8 mouse cellular contexts compared by ENCODE assay signal in genomic region chr8:85072364-85072929, GRCm38 (mm10). TPM values are rescaled to one million over a fixed set of nuclear protein-coding genes. Genes with fewer than 3 reads are reported as not detected.
DNase-seq lines count a peak whose midpoint lies in the region; ATAC-seq and TF ChIP-seq lines count a peak whose summit lies in the region.

No protein-coding gene starts in this region.

- H3K27me3 ChIP-seq in kidney, embryonic 16.5 days (ENCODE audit: insufficient read depth, low read length) = no peaks in the 10 kb centered on the region
- H3K27me3 ChIP-seq in hindbrain, embryonic 11.5 days (ENCODE audit: control insufficient read depth, insufficient read depth, low read length) = no peaks in the 10 kb centered on the region
- H3K27me3 ChIP-seq in midbrain, embryonic 13.5 days = no peaks in the 10 kb centered on the region

- WGBS in kidney, embryonic 16.5 days = 26% methylated on average over 9 of the region's 9 CpGs
- WGBS in bone marrow, adult 2 months = 41% methylated on average over 9 of the region's 9 CpGs
- WGBS in hindbrain, embryonic 11.5 days = 40% methylated on average over 9 of the region's 9 CpGs
- 43% methylated on average over 9 of the region's 9 CpGs for WGBS in midbrain, embryonic 13.5 days

- peak overlapping the region; percentile 98 for H3K27ac ChIP-seq in kidney, embryonic 16.5 days (ENCODE audit: low read length)
- H3K27ac ChIP-seq in bone marrow, adult 2 months (ENCODE audit: control insufficient read depth, insufficient read depth, low read depth, low read length, poor library complexity) = no peak overlapping the region
- H3K27ac ChIP-seq in hindbrain, embryonic 11.5 days (ENCODE audit: low read depth, low read length) = peak overlapping the region; percentile 93
- peak overlapping the region; percentile 93 for H3K27ac ChIP-seq in midbrain, embryonic 13.5 days

- no peak for DNase-seq in kidney, postnatal 10 days
- no peak for DNase-seq in hindbrain, embryonic 11.5 days (ENCODE audit: low spot score)
- DNase-seq in gastrocnemius, postnatal 25 days = no peak
- DNase-seq in spleen, postnatal 14 days (ENCODE audit: low spot score in 2 of 2) = no peak
- no peak for DNase-seq in adrenal gland, adult 18-20 months (ENCODE audit: low spot score in 2 of 2)

- peaks cover 34% of the 10 kb centered on the region for H3K36me3 ChIP-seq in kidney, embryonic 16.5 days (ENCODE audit: insufficient read depth, low read length)
- H3K36me3 ChIP-seq in hindbrain, embryonic 11.5 days (ENCODE audit: control insufficient read depth, insufficient read depth, low read length) = peaks cover 6% of the 10 kb centered on the region; the same call in 1 of the 2 replicates
- H3K36me3 ChIP-seq in midbrain, embryonic 13.5 days = peaks cover 56% of the 10 kb centered on the region

- TF ChIP-seq POLR2A in bone marrow, adult 2 months (IDR thresholded peaks at IDR 0.05; ENCODE audit: borderline replicate concordance, control insufficient read depth, low read depth, low read length) = no peak

- peak overlapping the region; percentile 78 for H3K4me2 ChIP-seq in kidney, embryonic 16.5 days (replicated peaks; ENCODE audit: low read depth, low read length)
- peak overlapping the region; percentile 63 for H3K4me2 ChIP-seq in hindbrain, embryonic 11.5 days (replicated peaks; ENCODE audit: low read depth, low read length)
- H3K4me2 ChIP-seq in midbrain, embryonic 13.5 days (replicated peaks) = peak overlapping the region; percentile 68

- no peak for TF ChIP-seq CTCF in bone marrow, adult 2 months (IDR thresholded peaks at IDR 0.05; ENCODE audit: control insufficient read depth, insufficient read depth, low read length)

- peak overlapping the region; percentile 91 for H3K9ac ChIP-seq in kidney, embryonic 16.5 days (replicated peaks; ENCODE audit: low read length)
- peak overlapping the region; percentile 83 for H3K9ac ChIP-seq in hindbrain, embryonic 11.5 days (ENCODE audit: low read depth, low read length)
- H3K9ac ChIP-seq in midbrain, embryonic 13.5 days (replicated peaks) = peak overlapping the region; percentile 80

- peaks cover 11% of the 10 kb centered on the region for H3K4me1 ChIP-seq in kidney, embryonic 16.5 days (ENCODE audit: insufficient read depth, low read length)
- H3K4me1 ChIP-seq in bone marrow, adult 2 months (ENCODE audit: control insufficient read depth, insufficient read depth, low read length) = no peaks in the 10 kb centered on the region; the same call in 1 of the 2 replicates
- no peaks in the 10 kb centered on the region for H3K4me1 ChIP-seq in hindbrain, embryonic 11.5 days (replicated peaks; ENCODE audit: control insufficient read depth, insufficient read depth, low read length)
- peaks cover 17% of the 10 kb centered on the region for H3K4me1 ChIP-seq in midbrain, embryonic 13.5 days (replicated peaks)

- no peak for ATAC-seq in kidney, embryonic 16.5 days (ENCODE audit: low FRiP score, low TSS enrichment)
- 0 out of 2 replicates have a peak, but pooled peaks have one; percentile 11 for ATAC-seq in hindbrain, embryonic 11.5 days (ENCODE audit: low FRiP score)
- ATAC-seq in midbrain, embryonic 13.5 days = no peak

- peak overlapping the region; percentile 93 for H3K4me3 ChIP-seq in kidney, embryonic 16.5 days (ENCODE audit: low read length)
- H3K4me3 ChIP-seq in bone marrow, adult 2 months (replicated peaks; ENCODE audit: control insufficient read depth, low read depth, low read length) = peak overlapping the region; percentile 95
- H3K4me3 ChIP-seq in hindbrain, embryonic 11.5 days (ENCODE audit: low read depth, low read length) = peak overlapping the region; percentile 95
- peak overlapping the region; percentile 78 for H3K4me3 ChIP-seq in midbrain, embryonic 13.5 days (replicated peaks)

- H3K9me3 ChIP-seq in kidney, embryonic 16.5 days (ENCODE audit: low read length) = no peaks in the 10 kb centered on the region
- no peaks in the 10 kb centered on the region for H3K9me3 ChIP-seq in hindbrain, embryonic 11.5 days (ENCODE audit: control insufficient read depth, low read length)
- H3K9me3 ChIP-seq in midbrain, embryonic 13.5 days = no peaks in the 10 kb centered on the region

RNA-seq across cellular contexts. Expression of gene Dhps, which starts 0.9 kb away (rescaled TPM):
- 60.6 and 70.5 TPM in 2 replicates for polyA plus RNA-seq in kidney, embryonic 16.5 days (2015; fragmentation: Nextera tagmentation; extraction: Ambion mirVana)
- 31.0 and 39.6 TPM in 2 replicates for polyA plus RNA-seq in bone marrow, adult 2 months (2011; ENCODE audit: insufficient read depth, insufficient read length, low replicate concordance, missing spikeins)
- polyA plus RNA-seq in hindbrain, embryonic 11.5 days (2014; fragmentation: Nextera tagmentation; extraction: Ambion mirVana) = 66.4 and 67.8 TPM in 2 replicates
- 90.0 and 93.2 TPM in 2 replicates for polyA plus RNA-seq in midbrain, embryonic 13.5 days (2015; fragmentation: Nextera tagmentation; extraction: Ambion mirVana)
- total RNA-seq in gastrocnemius, postnatal 25 days (2021) = 10 to 100 TPM; 18.6 to 20.3 TPM
- 10 to 100 TPM; 25.5 to 26.4 TPM for total RNA-seq in adrenal gland, adult 18-20 months (2021)

RNA-seq across cellular contexts. Expression of gene Gm5741, which starts 4.7 kb away (rescaled TPM):
- 0.62 and 0.92 TPM in 2 replicates for polyA plus RNA-seq in kidney, embryonic 16.5 days (2015; fragmentation: Nextera tagmentation; extraction: Ambion mirVana)
- polyA plus RNA-seq in bone marrow, adult 2 months (2011; ENCODE audit: insufficient read depth, insufficient read length, low replicate concordance, missing spikeins) = 4.3 TPM in 1 of 2 replicates, not detected in the other
- not detected in 2 replicates for polyA plus RNA-seq in hindbrain, embryonic 11.5 days (2014; fragmentation: Nextera tagmentation; extraction: Ambion mirVana)
- 0.83 TPM in 1 of 2 replicates, not detected in the other for polyA plus RNA-seq in midbrain, embryonic 13.5 days (2015; fragmentation: Nextera tagmentation; extraction: Ambion mirVana)
- total RNA-seq in gastrocnemius, postnatal 25 days (2021) = not detected
- not detected for total RNA-seq in adrenal gland, adult 18-20 months (2021)

RNA-seq across cellular contexts. Expression of gene Wdr83os, which starts 8.1 kb away (rescaled TPM):
- 141 TPM in 2 replicates for polyA plus RNA-seq in kidney, embryonic 16.5 days (2015; fragmentation: Nextera tagmentation; extraction: Ambion mirVana)
- 26.9 and 42.0 TPM in 2 replicates for polyA plus RNA-seq in bone marrow, adult 2 months (2011; ENCODE audit: insufficient read depth, insufficient read length, low replicate concordance, missing spikeins)
- polyA plus RNA-seq in hindbrain, embryonic 11.5 days (2014; fragmentation: Nextera tagmentation; extraction: Ambion mirVana) = 116 and 123 TPM in 2 replicates
- 134 and 137 TPM in 2 replicates for polyA plus RNA-seq in midbrain, embryonic 13.5 days (2015; fragmentation: Nextera tagmentation; extraction: Ambion mirVana)
- total RNA-seq in gastrocnemius, postnatal 25 days (2021) = 10 to 100 TPM; 39.8 to 43.1 TPM
- total RNA-seq in adrenal gland, adult 18-20 months (2021) = 10 to 100 TPM; 72.6 to 87.7 TPM

RNA-seq across cellular contexts. Expression of gene Wdr83, which starts 8.7 kb away (rescaled TPM):
- polyA plus RNA-seq in kidney, embryonic 16.5 days (2015; fragmentation: Nextera tagmentation; extraction: Ambion mirVana) = 53.0 and 54.8 TPM in 2 replicates
- polyA plus RNA-seq in bone marrow, adult 2 months (2011; ENCODE audit: insufficient read depth, insufficient read length, low replicate concordance, missing spikeins) = 57.4 and 100 TPM in 2 replicates
- polyA plus RNA-seq in hindbrain, embryonic 11.5 days (2014; fragmentation: Nextera tagmentation; extraction: Ambion mirVana) = 52.6 and 55.9 TPM in 2 replicates
- 64.1 and 68.8 TPM in 2 replicates for polyA plus RNA-seq in midbrain, embryonic 13.5 days (2015; fragmentation: Nextera tagmentation; extraction: Ambion mirVana)
- total RNA-seq in gastrocnemius, postnatal 25 days (2021) = 10 to 100 TPM; 14.9 to 21.8 TPM
- 10 to 100 TPM; 21.1 to 23.1 TPM for total RNA-seq in adrenal gland, adult 18-20 months (2021)

RNA-seq across cellular contexts. Expression of gene Man2b1, which starts 10.6 kb away (rescaled TPM):
- 46.9 and 53.6 TPM in 2 replicates for polyA plus RNA-seq in kidney, embryonic 16.5 days (2015; fragmentation: Nextera tagmentation; extraction: Ambion mirVana)
- polyA plus RNA-seq in bone marrow, adult 2 months (2011; ENCODE audit: insufficient read depth, insufficient read length, low replicate concordance, missing spikeins) = 19.2 and 64.3 TPM in 2 replicates
- polyA plus RNA-seq in hindbrain, embryonic 11.5 days (2014; fragmentation: Nextera tagmentation; extraction: Ambion mirVana) = 16.7 and 16.9 TPM in 2 replicates
- 16.6 and 17.3 TPM in 2 replicates for polyA plus RNA-seq in midbrain, embryonic 13.5 days (2015; fragmentation: Nextera tagmentation; extraction: Ambion mirVana)
- 10 to 100 TPM in 1 of 2 experiments, 1 to 10 TPM in 1; 7.3 to 12.6 TPM for total RNA-seq in gastrocnemius, postnatal 25 days (2021)
- 10 to 100 TPM; 43.2 to 51.8 TPM for total RNA-seq in adrenal gland, adult 18-20 months (2021)
